Mouse (Mus musculus) embryonic facial prominence, embryonic 15.5 days (tissue): ENCODE measurements around the gene Dync1li1. TPM values are rescaled to one million over a fixed set of nuclear protein-coding genes. Genes with fewer than 3 reads are reported as not detected.

Source experiments
- ATAC-seq: fragments of 200-750 bp; cut with Nextera tagmentation; 2 replicates; pipeline ENCODE4 v1.8.0; 2017; ENCODE audit warnings: low read depth, moderate TSS enrichment; ENCODE audit not compliant: insufficient number of reproducible peaks, low FRiP score, low TSS enrichment
- H3K27ac ChIP-seq: fragments of 300-500 bp; sonication (generic); replicated peaks from 2 replicates; pipeline ENCODE4 v1.5.1; 2015; ENCODE audit warnings: mild to moderate bottlenecking, inconsistent platforms
- H3K27me3 ChIP-seq: fragments of 300-500 bp; sonication (generic); 2 replicates; pipeline ENCODE4 v1.6.1; 2015; ENCODE audit warnings: inconsistent platforms
- H3K36me3 ChIP-seq: fragments of 300-500 bp; sonication (generic); 2 replicates; pipeline ENCODE4 v1.6.1; 2015; ENCODE audit warnings: mild to moderate bottlenecking, inconsistent platforms
- H3K4me1 ChIP-seq: fragments of 300-500 bp; sonication (generic); 2 replicates; pipeline ENCODE4 v1.6.1; 2015; ENCODE audit warnings: inconsistent platforms
- H3K4me2 ChIP-seq: fragments of 300-500 bp; sonication (generic); replicated peaks from 2 replicates; pipeline ENCODE4 v1.6.1; 2015; ENCODE audit warnings: mild to moderate bottlenecking, inconsistent platforms
- H3K4me3 ChIP-seq: fragments of 300-500 bp; sonication (generic); replicated peaks from 2 replicates; pipeline ENCODE4 v1.5.1; 2015; ENCODE audit warnings: mild to moderate bottlenecking, inconsistent platforms
- H3K9ac ChIP-seq: fragments of 300-500 bp; sonication (generic); 2 replicates; pipeline ENCODE4 v1.6.1; 2015; ENCODE audit warnings: inconsistent platforms
- H3K9me3 ChIP-seq: fragments of 300-500 bp; sonication (generic); replicated peaks from 2 replicates; pipeline ENCODE4 v1.6.1; 2016; ENCODE audit warnings: inconsistent platforms
- WGBS: fragments of 180-500 bp; shearing (Covaris S2); methylation state at CpG from one replicate; pipeline ENCODE4 v1.1.7; 2015; 5-methylcytosine and 5-hydroxymethylcytosine counted together
- polyA plus RNA-seq: library from polyadenylated mRNA; unstranded; fragments of >200 nt; fragmentation: Nextera tagmentation; extraction: Ambion mirVana; gene quantifications from 2 replicates; pipeline ENCODE4 v1.2.1, GENCODE M21; 2015

The Dync1li1 gene
- polyA plus RNA-seq, 1 experiment from 2014 or later: 64.7 TPM

GRCm38 (mm10) chr9:114771565-114771964 is 83.0 kb downstream of the Dync1li1 start:
- peaks cover 12% of the 10 kb centered on the region for H3K36me3 ChIP-seq
- no peak overlapping the region for H3K9ac ChIP-seq
- H3K4me1 ChIP-seq: peaks cover 33% of the 10 kb centered on the region
- WGBS: 85% methylated on average over 7 of the region's 7 CpGs
- no peak overlapping the region for H3K4me2 ChIP-seq
- no peak overlapping the region for H3K27ac ChIP-seq
- H3K4me3 ChIP-seq: no peak overlapping the region
- H3K9me3 ChIP-seq: no peaks in the 10 kb centered on the region
- no peaks in the 10 kb centered on the region for H3K27me3 ChIP-seq
- ATAC-seq: no peak

Other genes with a start within 250 kb of the Dync1li1 start
- gene Ccr4, start 183.9 kb upstream of the Dync1li1 start, polyA plus RNA-seq: 5.3 and 7.3 TPM in 2 replicates
- gene C130032M10Rik, start 173.1 kb upstream of the Dync1li1 start, polyA plus RNA-seq: 3.0 and 3.9 TPM in 2 replicates
- gene Trim71, start 124.4 kb upstream of the Dync1li1 start, polyA plus RNA-seq: 0.23 and 0.24 TPM in 2 replicates
- gene Cnot10, start 48.6 kb upstream of the Dync1li1 start, polyA plus RNA-seq: 58.1 and 65.9 TPM in 2 replicates
- gene Cmtm6, start 42.3 kb downstream of the Dync1li1 start, polyA plus RNA-seq: 46.9 and 48.1 TPM in 2 replicates
- 121 and 126 TPM in 2 replicates for gene Cmtm7, start 93.1 kb downstream of the Dync1li1 start, polyA plus RNA-seq
- 25.2 and 25.3 TPM in 2 replicates for gene Cmtm8, start 155.4 kb downstream of the Dync1li1 start, polyA plus RNA-seq
- gene Gpd1l, start 245.2 kb downstream of the Dync1li1 start, polyA plus RNA-seq: 14.3 and 14.6 TPM in 2 replicates